Mouse (Mus musculus): ENCODE data around the gene Tgfb1i1. TPM values are rescaled to one million over a fixed set of nuclear protein-coding genes. Genes with fewer than 3 reads are reported as not detected.

The Tgfb1i1 gene
- 13.9 TPM for polyA plus RNA-seq (2015; fragmentation: Illumina TruSeq; extraction: RNeasy Lipid Tissue Mini Kit (QIAGEN cat#74804); ENCODE audit: insufficient read depth, low read depth, low replicate concordance)

GRCm38 (mm10) chr7:128246496-128247391 is at the start of gene Tgfb1i1:
TSS of gene Tgfb1i1 (plus strand) at chr7:128246812.

GRCm38 (mm10) chr7:128206152-128206551 is 40.5 kb upstream of the Tgfb1i1 start, which contains the start of gene Cox6a2:
TSS of gene Cox6a2 (minus strand) at chr7:128206387.

GRCm38 (mm10) chr7:128236856-128237592 is 9.6 kb upstream of the Tgfb1i1 start, which contains the start of gene Armc5:
TSS of gene Armc5 (plus strand) at chr7:128237342.

GRCm38 (mm10) chr7:128237927-128238778 is 8.5 kb upstream of the Tgfb1i1 start, which contains the start of gene 9130023H24Rik:
TSS of gene 9130023H24Rik (minus strand) at chr7:128238031.

GRCm38 (mm10) chr7:128265411-128265810 is 18.8 kb downstream of the Tgfb1i1 start, which contains the start of gene Slc5a2:
TSS of gene Slc5a2 (plus strand) at chr7:128265657.

GRCm38 (mm10) chr7:128297617-128298480 is 51.2 kb downstream of the Tgfb1i1 start, which contains the start of gene BC017158:
TSS of gene BC017158 (minus strand) at chr7:128298170.

Other genes starting within 250 kb of the Tgfb1i1 start
- not detected for gene Trim72, start 242.9 kb upstream of the Tgfb1i1 start, polyA plus RNA-seq (2015; fragmentation: Illumina TruSeq; extraction: RNeasy Lipid Tissue Mini Kit (QIAGEN cat#74804); ENCODE audit: insufficient read depth, low read depth, low replicate concordance)
- gene Itgam, start 184.2 kb upstream of the Tgfb1i1 start, polyA plus RNA-seq (2015; fragmentation: Illumina TruSeq; extraction: RNeasy Lipid Tissue Mini Kit (QIAGEN cat#74804); ENCODE audit: insufficient read depth, low read depth, low replicate concordance), result 2.1 TPM
- not detected for gene Gm49368, start 184.1 kb upstream of the Tgfb1i1 start, polyA plus RNA-seq (2015; fragmentation: Illumina TruSeq; extraction: RNeasy Lipid Tissue Mini Kit (QIAGEN cat#74804); ENCODE audit: insufficient read depth, low read depth, low replicate concordance)
- 0.70 TPM for gene Itgax, start 117.3 kb upstream of the Tgfb1i1 start, polyA plus RNA-seq (2015; fragmentation: Illumina TruSeq; extraction: RNeasy Lipid Tissue Mini Kit (QIAGEN cat#74804); ENCODE audit: insufficient read depth, low read depth, low replicate concordance)
- gene Itgad, start 92.4 kb upstream of the Tgfb1i1 start, polyA plus RNA-seq (2015; fragmentation: Illumina TruSeq; extraction: RNeasy Lipid Tissue Mini Kit (QIAGEN cat#74804); ENCODE audit: insufficient read depth, low read depth, low replicate concordance), result not detected
- 4.8 TPM for gene Cox6a2, start 40.4 kb upstream of the Tgfb1i1 start, polyA plus RNA-seq (2015; fragmentation: Illumina TruSeq; extraction: RNeasy Lipid Tissue Mini Kit (QIAGEN cat#74804); ENCODE audit: insufficient read depth, low read depth, low replicate concordance)
- 3.7 TPM for gene Armc5, start 9.5 kb upstream of the Tgfb1i1 start, polyA plus RNA-seq (2015; fragmentation: Illumina TruSeq; extraction: RNeasy Lipid Tissue Mini Kit (QIAGEN cat#74804); ENCODE audit: insufficient read depth, low read depth, low replicate concordance)
- gene 9130023H24Rik, start 8.8 kb upstream of the Tgfb1i1 start, polyA plus RNA-seq (2015; fragmentation: Illumina TruSeq; extraction: RNeasy Lipid Tissue Mini Kit (QIAGEN cat#74804); ENCODE audit: insufficient read depth, low read depth, low replicate concordance), result 1.6 TPM
- not detected for gene Slc5a2, start 18.8 kb downstream of the Tgfb1i1 start, polyA plus RNA-seq (2015; fragmentation: Illumina TruSeq; extraction: RNeasy Lipid Tissue Mini Kit (QIAGEN cat#74804); ENCODE audit: insufficient read depth, low read depth, low replicate concordance)
- 13.6 TPM for gene BC017158, start 51.4 kb downstream of the Tgfb1i1 start, polyA plus RNA-seq (2015; fragmentation: Illumina TruSeq; extraction: RNeasy Lipid Tissue Mini Kit (QIAGEN cat#74804); ENCODE audit: insufficient read depth, low read depth, low replicate concordance)
- gene Rgs10, start 171.9 kb downstream of the Tgfb1i1 start, polyA plus RNA-seq (2015; fragmentation: Illumina TruSeq; extraction: RNeasy Lipid Tissue Mini Kit (QIAGEN cat#74804); ENCODE audit: insufficient read depth, low read depth, low replicate concordance), result 8.3 TPM
- gene Tial1, start 214.9 kb downstream of the Tgfb1i1 start, polyA plus RNA-seq (2015; fragmentation: Illumina TruSeq; extraction: RNeasy Lipid Tissue Mini Kit (QIAGEN cat#74804); ENCODE audit: insufficient read depth, low read depth, low replicate concordance), result 25.4 TPM

Measured in pancreas, adult 10 weeks (tissue).